Mouse (Mus musculus) testis, adult 10 weeks (tissue): Measurements from ENCODE around the gene Actr5. TPM values are rescaled to one million over a fixed set of nuclear protein-coding genes. Genes with fewer than 3 reads are reported as not detected.

Experiments
- polyA plus RNA-seq: library from polyadenylated mRNA; stranded (reverse); fragments of 350-450 nt; fragmentation: Illumina TruSeq; extraction: RNeasy Lipid Tissue Mini Kit (QIAGEN cat#74804); gene quantifications from one replicate; pipeline ENCODE4 v1.2.3, GENCODE M21; 2014; ENCODE audit warnings: low read depth, low replicate concordance

The Actr5 gene
- 0.92 TPM for polyA plus RNA-seq

DNA sequence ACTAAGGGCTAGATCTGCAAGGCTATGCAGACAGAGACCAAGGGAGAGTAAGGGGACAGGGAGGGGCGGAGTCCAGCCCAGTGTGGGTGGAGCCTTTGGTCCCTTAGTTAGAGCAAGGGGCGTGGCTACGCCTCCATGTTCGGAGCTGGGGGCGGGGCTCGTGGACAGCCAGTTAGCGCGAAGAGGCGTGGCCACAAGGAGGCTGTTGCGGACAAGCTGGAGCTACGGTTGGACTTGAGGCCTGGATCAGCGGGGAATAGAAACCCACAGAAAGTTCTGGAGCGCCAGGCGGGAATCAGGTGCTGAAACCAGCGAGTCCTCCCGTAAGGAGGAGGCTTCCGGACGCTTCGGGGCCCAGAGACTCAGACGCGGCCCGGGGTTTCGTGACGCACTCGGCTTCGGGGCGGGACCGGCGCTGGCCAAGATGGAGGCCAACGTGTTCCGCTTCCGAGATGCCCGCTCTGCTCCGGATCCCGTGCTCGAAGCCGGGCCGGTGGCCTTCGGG lies at the start of gene Actr5:
Gene Actr5, plus strand, starts transcription at position 171 of the 505 bp plus-strand sequence.

DNA sequence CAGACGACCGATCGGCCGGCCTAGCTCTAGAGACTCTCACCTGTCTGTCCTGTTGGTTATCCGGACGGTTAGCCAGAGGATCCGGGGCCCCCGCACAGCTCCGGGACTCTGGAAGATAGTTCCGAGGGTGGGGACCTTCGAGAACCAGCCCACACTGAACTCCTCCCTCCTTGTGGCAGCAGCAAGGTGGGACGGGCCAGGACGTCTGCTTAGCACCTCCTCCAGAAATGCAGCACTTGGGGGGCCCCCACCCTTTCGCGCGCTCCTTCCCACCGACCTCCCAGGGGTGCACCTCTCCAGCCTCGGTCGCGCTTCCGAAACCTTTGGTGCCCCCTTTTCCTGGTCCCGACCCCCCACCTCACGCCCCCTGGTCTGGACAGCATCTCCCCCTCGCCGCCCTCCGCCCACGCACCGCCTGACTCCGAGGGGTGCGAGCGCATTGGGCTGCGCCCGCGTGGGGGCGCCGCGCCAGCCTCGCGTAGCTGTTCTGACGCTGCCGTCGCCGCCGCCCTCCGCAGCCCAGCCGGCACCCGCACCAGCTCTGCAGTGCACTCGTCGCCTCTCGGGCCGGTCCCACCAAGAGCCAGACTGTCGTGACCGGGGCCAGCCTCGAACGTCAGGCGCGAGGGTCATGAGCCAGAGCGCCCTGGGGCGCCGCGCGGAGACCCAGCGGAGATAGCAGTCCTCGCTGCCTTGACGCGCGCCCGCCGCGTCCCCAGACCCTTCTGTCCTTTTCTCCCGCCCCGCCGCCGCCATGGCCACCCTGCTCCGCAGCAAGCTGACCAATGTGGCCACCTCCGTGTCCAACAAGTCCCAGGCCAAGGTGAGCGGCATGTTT lies 14.0 kb upstream of the Actr5 start, which contains the start of gene Slc32a1:
Gene Slc32a1, plus strand, starts transcription at position 280 of the 838 bp plus-strand sequence.

DNA sequence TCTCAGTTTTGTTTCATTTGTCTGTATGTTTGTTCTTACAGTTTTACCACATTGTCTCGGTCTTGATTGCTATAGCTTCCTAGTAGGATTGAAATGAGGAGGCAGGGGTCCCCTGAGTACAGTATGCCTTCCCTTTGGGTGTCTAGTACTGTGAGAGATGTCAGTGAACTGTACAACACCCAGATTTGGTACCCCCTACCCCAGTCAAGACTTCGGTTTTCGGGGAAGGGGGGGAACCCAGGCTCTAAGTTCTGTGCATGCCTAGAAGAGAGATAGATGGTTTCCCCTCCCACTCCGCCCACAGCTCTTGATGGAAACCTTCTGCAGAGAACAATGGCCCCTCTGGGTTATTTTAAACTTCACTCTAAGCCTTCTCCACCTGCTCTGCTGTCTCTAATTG lies 40.4 kb downstream of the Actr5 start, which contains the start of gene Ppp1r16b:
Gene Ppp1r16b, plus strand, starts transcription at position 301 of the 400 bp plus-strand sequence.

Other genes with a start within 250 kb of the Actr5 start
- gene Snhg11, start 249.2 kb upstream of the Actr5 start, polyA plus RNA-seq, result 4.5 TPM
- 39.1 TPM for gene Ralgapb, start 215.0 kb upstream of the Actr5 start, polyA plus RNA-seq
- 9.5 TPM for gene Adig, start 122.3 kb upstream of the Actr5 start, polyA plus RNA-seq
- gene Arhgap40, start 112.1 kb upstream of the Actr5 start, polyA plus RNA-seq, result not detected
- not detected for gene Slc32a1, start 14.1 kb upstream of the Actr5 start, polyA plus RNA-seq
- gene Ppp1r16b, start 40.5 kb downstream of the Actr5 start, polyA plus RNA-seq, result 1.3 TPM
- 2.4 TPM for gene Fam83d, start 143.2 kb downstream of the Actr5 start, polyA plus RNA-seq
- gene Dhx35, start 169.9 kb downstream of the Actr5 start, polyA plus RNA-seq, result 3.9 TPM